Mouse (Mus musculus) thymus, adult 2 months (tissue): ENCODE measurements around the gene Serpina3j. TPM values are rescaled to one million over a fixed set of nuclear protein-coding genes. Genes with fewer than 3 reads are reported as not detected.

Experiments used
- DNase-seq: peaks from one replicate; pipeline ENCODE4 v3.0.0; 2021
- H3K27ac ChIP-seq: fragments of 200-500 bp; 2 replicates; pipeline ENCODE4 v1.5.1; 2012; ENCODE audit warnings: low read length, control low read depth; ENCODE audit not compliant: control insufficient read depth, insufficient read depth
- H3K27me3 ChIP-seq: fragments of 200-500 bp; 2 replicates; pipeline ENCODE4 v1.6.1; 2012; ENCODE audit warnings: mild to moderate bottlenecking, low read length, moderate library complexity, mixed read lengths; ENCODE audit not compliant: control insufficient read depth, insufficient read depth
- H3K36me3 ChIP-seq: fragments of 200-500 bp; 2 replicates; pipeline ENCODE4 v1.6.1; 2012; ENCODE audit warnings: mild to moderate bottlenecking, low read length, moderate library complexity; ENCODE audit not compliant: control insufficient read depth, insufficient read depth
- H3K4me1 ChIP-seq: fragments of 200-500 bp; replicated peaks from 2 replicates; pipeline ENCODE4 v1.6.1; 2012; ENCODE audit warnings: low read length; ENCODE audit not compliant: control insufficient read depth, insufficient read depth
- H3K4me3 ChIP-seq: fragments of 200-500 bp; 2 replicates; pipeline ENCODE4 v1.5.1; 2012; ENCODE audit warnings: mild to moderate bottlenecking, low read length, control low read depth, moderate library complexity; ENCODE audit not compliant: control insufficient read depth, insufficient read depth
- CTCF ChIP-seq: fragments of 200-500 bp; IDR thresholded peaks from 2 replicates; pipeline ENCODE4 v1.5.1; 2012; ENCODE audit warnings: mild to moderate bottlenecking, control low read depth, low read length, moderate library complexity, borderline replicate concordance; ENCODE audit not compliant: control insufficient read depth, poor library complexity, insufficient read depth; ENCODE audit errors: extremely low read depth
- POLR2A ChIP-seq: fragments of 200-500 bp; IDR thresholded peaks from 2 replicates; pipeline ENCODE4 v1.6.1; 2012; ENCODE audit warnings: mild to moderate bottlenecking, low read length, control low read depth, moderate library complexity; ENCODE audit not compliant: control insufficient read depth, poor library complexity, insufficient read depth; ENCODE audit errors: extremely low read depth
- WGBS: fragments of 180-500 bp; shearing (Covaris S2); methylation state at CpG from one replicate; pipeline ENCODE4 v1.1.7; 2018; 5-methylcytosine and 5-hydroxymethylcytosine counted together
- polyA plus RNA-seq: library from polyadenylated mRNA; depleted of rRNA; stranded (reverse); fragments of >200 nt; gene quantifications from 2 replicates; pipeline ENCODE4 v1.2.3, GENCODE M21; 2012; rRNA removed

Gene Serpina3j
- polyA plus RNA-seq: 1.4 and 2.0 TPM in 2 replicates

- Histone ChIP-seq H3K4me3 (no peak within 1 kb of the TSS), H3K27ac (no peak within 1 kb of the TSS), H3K36me3 (no peaks in the 10 kb centered on the region), H3K4me1 (no peaks in the 10 kb centered on the region), H3K27me3 (no peaks in the 10 kb centered on the region)
- 90% methylated on average over 1 of the region's 1 CpGs for WGBS
- TF ChIP-seq CTCF (no peak), POLR2A (no peak)
- no peak for DNase-seq
Measured at GRCm38 (mm10) chr12:104314253-104314652, at the start of gene Serpina3j. Gene Serpina3j (plus strand): TSS chr12:104314553.

- 52% methylated on average over 3 of the region's 3 CpGs for WGBS
- DNase-seq: no peak
- no peak overlapping the region for H3K27ac ChIP-seq
- no peaks in the 10 kb centered on the region for H3K27me3 ChIP-seq
- no peaks in the 10 kb centered on the region for H3K36me3 ChIP-seq
- no peak overlapping the region for H3K4me3 ChIP-seq
- TF ChIP-seq CTCF (no peak), POLR2A (no peak)
- H3K4me1 ChIP-seq: no peaks in the 10 kb centered on the region
Measured at GRCm38 (mm10) chr12:104266374-104266773, 48.0 kb upstream of the Serpina3j start.

- no peaks in the 10 kb centered on the region for H3K36me3 ChIP-seq
- DNase-seq: no peak
- no peak overlapping the region for H3K4me3 ChIP-seq
- H3K27ac ChIP-seq: no peak overlapping the region; the same call in 1 of the 2 replicates
- no peaks in the 10 kb centered on the region for H3K4me1 ChIP-seq
- no peaks in the 10 kb centered on the region for H3K27me3 ChIP-seq
- TF ChIP-seq CTCF (no peak), POLR2A (no peak)
- WGBS: 94% methylated on average over 18 of the region's 18 CpGs
Measured at GRCm38 (mm10) chr12:104278216-104279055, 35.9 kb upstream of the Serpina3j start.

- no peaks in the 10 kb centered on the region for H3K36me3 ChIP-seq
- WGBS: 75% methylated on average over 3 of the region's 3 CpGs
- H3K4me3 ChIP-seq: no peak overlapping the region
- TF ChIP-seq CTCF (no peak), POLR2A (no peak)
- no peaks in the 10 kb centered on the region for H3K27me3 ChIP-seq
- no peak for DNase-seq
- no peak overlapping the region for H3K27ac ChIP-seq
- H3K4me1 ChIP-seq: no peaks in the 10 kb centered on the region
Measured at GRCm38 (mm10) chr12:104279056-104279435, 35.3 kb upstream of the Serpina3j start.

- Histone ChIP-seq H3K4me1 (no peaks in the 10 kb centered on the region), H3K4me3 (no peak overlapping the region), H3K27me3 (no peaks in the 10 kb centered on the region), H3K27ac (no peak overlapping the region), H3K36me3 (no peaks in the 10 kb centered on the region)
- TF ChIP-seq POLR2A (no peak), CTCF (no peak)
- 96% methylated on average over 11 of the region's 11 CpGs for WGBS
- DNase-seq: no peak
Measured at GRCm38 (mm10) chr12:104283380-104283779, 31.0 kb upstream of the Serpina3j start.

GRCm38 (mm10) chr12:104288336-104288735 is 26.0 kb upstream of the Serpina3j start:
- H3K27me3 ChIP-seq: no peaks in the 10 kb centered on the region
- no peaks in the 10 kb centered on the region for H3K36me3 ChIP-seq
- TF ChIP-seq CTCF: no peak
- TF ChIP-seq POLR2A: no peak
- DNase-seq: no peak
- no peaks in the 10 kb centered on the region for H3K4me1 ChIP-seq
- no peak overlapping the region for H3K27ac ChIP-seq
- H3K4me3 ChIP-seq: no peak overlapping the region
